Mouse (Mus musculus): ENCODE data around the gene Ccdc148.

Gene Ccdc148

DNA sequence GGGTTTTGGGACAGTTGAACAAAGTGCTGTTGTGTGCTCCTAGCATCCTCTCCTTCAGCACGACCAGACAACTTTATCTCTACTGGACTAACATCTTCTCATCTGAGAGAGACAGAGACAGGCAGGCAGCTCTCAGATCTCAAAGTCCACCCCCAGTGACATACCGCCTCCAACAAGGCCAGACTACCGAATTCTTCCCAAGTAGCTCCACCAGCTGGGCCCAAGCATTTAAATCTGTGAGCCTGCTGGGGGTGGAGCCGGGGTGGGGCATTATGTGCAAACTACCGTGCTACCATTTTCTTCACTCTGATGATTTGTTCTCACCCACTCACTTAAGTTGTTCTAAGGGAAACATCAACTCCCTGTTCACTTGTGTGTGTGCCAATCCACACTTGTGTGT lies 19.0 kb upstream of the Ccdc148 start:
- DNase-seq (ENCODE audit: low read depth, low spot score): no peak

DNA sequence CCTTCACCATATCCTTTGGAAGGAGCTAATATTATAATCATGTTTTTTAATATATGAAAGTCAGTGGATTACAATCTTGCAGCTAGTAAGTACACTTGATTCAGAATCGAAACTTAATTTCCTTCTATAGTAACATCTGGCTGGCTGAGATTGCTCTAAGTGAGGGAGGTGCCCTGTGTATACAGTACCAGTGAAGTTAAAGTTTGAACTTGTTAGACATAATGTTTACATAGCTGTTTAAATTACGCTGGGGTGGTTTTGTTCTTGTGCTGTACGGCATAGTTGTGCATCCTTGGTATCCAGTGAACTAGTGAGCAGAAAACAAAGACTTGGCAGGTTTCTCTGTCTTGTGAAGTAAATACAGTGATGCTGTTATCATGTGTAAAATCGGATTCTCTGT lies 18.5 kb upstream of the Ccdc148 start:
- DNase-seq (ENCODE audit: low read depth, low spot score): no peak

DNA sequence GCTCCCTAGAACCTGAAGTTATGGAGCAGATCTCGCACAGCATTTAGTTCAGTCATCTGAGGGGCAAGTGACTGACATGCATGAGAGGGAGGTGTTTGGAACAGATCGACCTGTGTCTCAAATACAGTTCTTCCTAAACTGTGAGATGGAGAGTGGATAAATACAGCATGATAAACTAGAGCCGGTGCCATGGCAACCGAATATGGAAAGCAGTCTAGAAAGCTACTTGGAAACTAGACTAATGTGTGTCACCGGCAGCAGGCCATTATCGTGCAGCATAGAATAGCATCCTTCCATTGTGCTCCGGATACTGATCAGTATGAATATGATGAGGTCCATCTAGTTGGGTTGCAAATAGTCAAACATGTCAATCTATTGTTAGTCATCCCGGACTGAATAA lies 17.7 kb upstream of the Ccdc148 start:
- DNase-seq (ENCODE audit: low read depth, low spot score): no peak

- DNase-seq (ENCODE audit: low read depth, low spot score): no peak
Measured at GRCm38 (mm10) chr2:59175926-59176325, 15.4 kb upstream of the Ccdc148 start.

GRCm38 (mm10) chr2:59171533-59171932 lies 11.1 kb upstream of the Ccdc148 start:
- DNase-seq (ENCODE audit: low read depth, low spot score): peak; percentile 29

DNA sequence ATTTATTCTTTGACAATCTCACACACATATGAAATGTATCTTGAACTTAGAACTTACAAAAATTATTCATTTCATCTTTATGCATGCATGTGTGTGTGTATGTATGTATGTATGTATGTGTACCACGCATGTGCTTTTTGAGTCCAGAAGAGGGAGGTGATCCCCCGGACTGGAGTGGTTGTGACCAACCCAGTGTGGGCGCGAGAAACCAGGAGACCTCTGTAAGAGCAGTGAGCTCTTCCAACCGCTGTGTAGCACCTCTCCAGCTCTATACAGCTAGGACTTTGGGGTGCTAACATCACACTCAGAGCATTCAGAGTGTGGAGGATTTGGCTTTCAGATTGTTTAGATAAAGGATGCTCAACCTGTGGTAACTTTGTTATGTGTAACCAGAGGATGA lies 10.1 kb upstream of the Ccdc148 start:
- DNase-seq (ENCODE audit: low read depth, low spot score): no peak

GRCm38 (mm10) chr2:59170208-59170589 lies 9.7 kb upstream of the Ccdc148 start:
- DNase-seq (ENCODE audit: low read depth, low spot score): no peak

DNA sequence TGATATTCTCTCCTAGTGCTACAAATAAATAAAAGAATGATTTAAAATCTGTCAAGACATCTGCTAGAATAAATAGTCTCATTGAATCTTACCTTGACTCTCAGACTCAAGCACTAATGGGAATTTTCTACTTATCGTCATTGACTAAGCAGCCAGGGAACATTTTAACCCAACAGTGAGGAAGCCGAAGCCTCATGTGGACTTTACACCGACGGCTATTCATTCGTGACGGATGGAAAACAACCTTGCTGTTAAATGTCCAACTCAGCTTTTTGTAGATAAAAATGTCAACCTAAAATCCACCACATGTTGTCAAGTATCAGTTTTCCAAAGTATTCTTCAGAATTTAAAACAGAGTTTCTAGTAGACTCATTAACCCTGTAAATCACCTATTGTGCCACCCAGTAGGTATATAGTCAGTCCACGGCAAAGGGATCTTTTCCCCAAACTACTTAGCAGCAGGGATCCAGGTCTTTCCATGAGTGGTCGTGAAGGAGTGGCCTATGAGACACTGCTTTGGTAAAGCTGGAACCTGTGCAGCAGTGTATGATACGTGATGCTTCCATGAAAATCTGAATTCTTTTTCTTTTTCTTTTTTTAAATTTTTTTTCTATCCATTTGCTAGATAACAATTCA lies 9.2 kb upstream of the Ccdc148 start:
- no peak for DNase-seq (ENCODE audit: low read depth, low spot score)

GRCm38 (mm10) chr2:59167830-59168229 lies 7.3 kb upstream of the Ccdc148 start:
- no peak for DNase-seq (ENCODE audit: low read depth, low spot score)

GRCm38 (mm10) chr2:59166976-59167375 lies 6.5 kb upstream of the Ccdc148 start:
- DNase-seq (ENCODE audit: low read depth, low spot score): no peak

- no peak for DNase-seq (ENCODE audit: low read depth, low spot score)
Measured at GRCm38 (mm10) chr2:59162285-59162600, 1.8 kb upstream of the Ccdc148 start.

GRCm38 (mm10) chr2:59161441-59162284 lies 1.2 kb upstream of the Ccdc148 start:
- peak; percentile 71 for DNase-seq (ENCODE audit: low read depth, low spot score)

DNA sequence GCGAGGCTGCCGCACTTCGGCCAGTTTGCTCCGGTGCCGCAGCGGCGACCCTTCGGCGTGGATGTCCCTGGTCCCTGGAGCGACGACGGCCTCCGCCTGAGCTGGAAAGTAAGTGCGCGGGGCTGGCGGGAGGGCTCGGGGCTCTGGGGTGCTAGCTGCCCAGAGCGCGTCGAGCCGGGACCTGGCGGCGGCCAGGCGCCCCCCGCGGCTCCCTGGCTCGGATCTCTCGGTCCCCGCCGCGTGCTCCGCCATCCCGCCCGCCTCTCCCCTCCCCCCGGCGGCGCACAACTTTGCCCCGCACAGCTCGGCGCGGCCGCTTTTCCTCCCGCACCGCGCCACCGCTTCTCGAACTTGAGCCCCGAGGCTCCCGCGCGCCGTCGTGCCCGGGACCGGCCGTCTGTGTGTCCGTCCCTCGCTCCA lies 548 bp upstream of the Ccdc148 start:
- no peak for DNase-seq (ENCODE audit: low read depth, low spot score)

DNA sequence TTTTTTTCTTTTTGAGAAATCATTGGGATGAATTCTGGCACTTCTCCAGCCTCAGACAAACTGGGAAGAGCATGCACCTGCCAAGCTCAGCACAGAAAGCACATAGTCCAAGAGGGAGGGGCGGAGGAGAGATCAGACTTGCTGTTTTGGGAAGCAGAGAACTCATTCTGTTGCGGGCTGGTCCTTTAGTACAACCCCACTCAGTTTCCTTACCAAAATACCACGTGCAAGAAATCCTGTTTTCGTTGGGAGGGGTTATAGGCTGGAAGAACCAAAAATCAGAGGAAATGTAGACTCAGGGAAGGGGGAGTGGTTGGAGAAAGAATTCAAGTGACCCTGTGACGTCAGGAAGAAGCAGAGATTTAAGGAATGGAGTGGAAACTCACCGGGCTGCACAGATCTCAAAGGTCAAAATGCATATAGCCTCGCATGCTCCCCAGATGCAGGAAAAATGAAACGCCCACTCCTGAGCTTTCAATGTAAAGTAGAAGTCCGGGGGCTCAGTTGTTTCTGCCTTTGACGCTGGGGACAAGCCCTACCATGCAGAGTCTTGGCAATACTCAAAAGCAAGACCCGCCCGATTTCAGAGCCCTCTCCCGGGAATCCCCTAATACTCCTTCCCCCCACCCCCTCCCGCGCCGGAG lies 400 bp downstream of the Ccdc148 start:
- DNase-seq (ENCODE audit: low read depth, low spot score): no peak

DNA sequence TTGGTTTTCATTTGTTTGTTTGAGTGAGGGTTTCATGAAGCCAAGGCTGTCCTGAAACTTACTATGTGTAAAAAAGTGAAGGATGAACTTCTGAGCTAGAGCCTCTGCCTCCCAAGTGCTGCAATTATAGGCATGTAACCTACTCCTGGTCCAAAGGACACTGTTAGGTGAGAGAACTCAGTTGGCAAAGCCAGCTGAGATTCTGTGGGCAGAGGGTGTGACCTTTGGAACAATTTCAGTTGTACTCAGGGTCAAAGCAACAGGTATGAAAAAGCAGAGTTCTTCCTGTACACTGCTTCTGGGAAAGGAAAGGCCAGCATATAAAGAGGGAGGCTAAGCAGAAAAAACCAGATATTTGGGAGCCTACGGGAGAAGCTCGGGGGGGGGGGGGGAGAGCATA lies 2.4 kb downstream of the Ccdc148 start:
- no peak for DNase-seq (ENCODE audit: low read depth, low spot score)

DNA sequence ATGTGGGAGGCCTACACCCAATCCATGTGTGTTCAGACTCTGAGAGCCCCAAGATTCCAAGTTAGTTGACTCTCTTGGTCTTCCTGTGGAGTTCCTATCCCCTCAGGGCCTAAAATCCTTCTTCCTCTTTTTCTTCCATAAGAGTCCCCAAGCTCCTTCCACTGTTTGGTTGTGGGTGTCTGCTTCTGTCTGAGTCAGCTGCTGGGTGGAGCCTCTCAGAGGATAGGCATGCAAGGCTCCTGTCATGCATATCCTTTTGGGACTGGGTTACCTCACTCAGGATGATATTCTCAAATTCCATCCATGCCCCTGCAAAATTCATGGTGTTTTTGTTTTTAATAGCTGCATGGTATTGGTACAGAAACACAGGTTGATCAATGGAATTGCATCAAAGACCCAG lies 5.1 kb downstream of the Ccdc148 start:
- DNase-seq (ENCODE audit: low read depth, low spot score): no peak

GRCm38 (mm10) chr2:59131044-59131443 lies 29.4 kb downstream of the Ccdc148 start:
- no peak for DNase-seq (ENCODE audit: low read depth, low spot score)

GRCm38 (mm10) chr2:59129821-59130220 lies 30.7 kb downstream of the Ccdc148 start:
- DNase-seq (ENCODE audit: low read depth, low spot score): no peak

GRCm38 (mm10) chr2:59129023-59129422 lies 31.5 kb downstream of the Ccdc148 start:
- DNase-seq (ENCODE audit: low read depth, low spot score): no peak

DNA sequence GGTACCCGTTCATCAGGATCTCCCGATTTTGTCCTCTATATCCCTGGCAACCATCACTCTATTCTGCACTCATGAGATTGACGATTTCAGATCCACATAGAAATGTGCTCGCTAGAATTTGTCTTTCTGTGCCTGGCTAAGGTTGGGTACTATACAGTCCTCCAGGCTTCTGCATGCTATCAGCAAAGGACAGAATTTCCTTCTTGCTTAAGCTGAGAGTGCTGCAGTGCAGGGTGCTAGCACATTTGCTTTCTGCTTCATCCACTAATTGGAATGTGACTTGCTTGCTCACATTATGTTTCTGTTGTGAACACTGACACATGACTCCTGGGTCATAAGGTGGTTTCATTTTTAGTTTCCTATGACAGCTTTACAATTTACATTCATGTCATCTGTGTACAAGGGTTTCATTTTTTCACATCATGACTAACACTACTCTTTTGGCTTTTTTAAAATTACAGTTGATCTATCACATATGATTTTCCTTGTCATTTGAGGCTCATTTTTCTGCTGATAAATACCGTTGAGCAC lies 104.8 kb downstream of the Ccdc148 start:
- peak; percentile 5 for DNase-seq (ENCODE audit: low read depth, low spot score)

DNA sequence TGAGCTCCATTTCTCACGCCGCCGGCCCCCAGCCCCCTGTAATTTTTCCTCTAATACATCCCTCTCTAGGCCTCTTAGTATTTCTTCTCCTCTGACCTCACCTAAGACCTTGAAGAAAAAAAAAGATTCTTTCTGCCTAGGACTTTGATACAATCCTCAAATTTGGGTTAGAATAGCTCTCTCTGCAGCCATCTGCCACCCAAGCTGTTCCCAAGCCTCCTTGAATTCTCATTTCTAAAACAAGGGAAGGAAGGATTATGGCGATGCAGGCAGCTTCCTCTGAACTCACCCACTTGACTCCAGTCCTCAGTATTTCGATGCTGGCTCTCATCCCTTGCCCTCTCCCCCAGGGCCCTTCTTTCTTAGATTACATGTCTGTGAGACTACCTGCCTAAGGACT lies 106.1 kb downstream of the Ccdc148 start:
- no peak for DNase-seq (ENCODE audit: low read depth, low spot score)

DNA sequence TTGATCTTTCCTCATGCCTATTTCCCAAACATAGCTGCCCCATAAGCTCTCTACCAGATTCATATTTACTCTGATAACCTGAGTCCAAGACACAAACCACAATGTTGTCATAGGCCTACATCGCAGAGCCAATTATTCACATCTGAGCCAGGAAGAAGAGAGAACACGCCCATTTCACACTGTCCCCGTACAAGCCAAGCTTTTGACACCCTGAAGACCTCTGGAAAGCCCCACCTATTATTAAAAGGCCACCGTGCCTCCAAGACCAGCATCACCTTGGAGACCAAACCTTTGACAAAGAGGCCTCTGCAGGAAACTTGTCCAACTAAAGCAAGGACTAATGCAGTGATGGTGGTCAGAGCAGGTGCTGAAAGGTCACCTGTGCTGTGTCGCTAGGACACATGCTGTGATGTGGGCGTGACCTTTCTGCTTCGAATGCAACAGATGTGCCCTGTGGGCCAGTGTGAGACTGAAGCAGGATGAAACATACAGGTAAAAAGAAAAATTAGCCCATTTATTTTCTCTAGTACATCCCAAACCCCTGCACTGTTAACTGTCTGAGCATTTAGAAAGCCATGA lies 106.9 kb downstream of the Ccdc148 start:
- peak; percentile 9 for DNase-seq (ENCODE audit: low read depth, low spot score)
